Mouse (Mus musculus) erythroblast, adult 5-6 weeks (primary cell): ENCODE measurements around the gene Nadk2. TPM values are rescaled to one million over a fixed set of nuclear protein-coding genes. Genes with fewer than 3 reads are reported as not detected.
A peak's percentile ranks its signal among the peaks of the same experiment; 100 is the strongest.

ENCODE experiments used
- ATAC-seq: replicated peaks from 2 replicates; pipeline ENCODE4 v1.8.0; 2016; ENCODE audit warnings: moderate number of reproducible peaks, mild to moderate bottlenecking, moderate TSS enrichment, inconsistent platforms; ENCODE audit not compliant: poor library complexity, low FRiP score, severe bottlenecking
- total RNA-seq, 2 experiments: library from RNA; stranded (forward) in 1 of 2; stranded (reverse) in 1 of 2; fragments of 150-400 nt in 1 of 2; fragments of 200-764, 138-1000 nt in 1 of 2; gene quantifications; 2 replicates each; pipeline versions ENCODE4 v1.2.3 to v1.2.4; 2015 to 2017; ENCODE audit warnings: low replicate concordance in 2 of 2

Nadk2 gene
- 252 and 320 TPM in 2 replicates for total RNA-seq (2015; ENCODE audit: low replicate concordance)
- 514 and 775 TPM in 2 replicates for total RNA-seq (2017; ENCODE audit: low replicate concordance)

DNA sequence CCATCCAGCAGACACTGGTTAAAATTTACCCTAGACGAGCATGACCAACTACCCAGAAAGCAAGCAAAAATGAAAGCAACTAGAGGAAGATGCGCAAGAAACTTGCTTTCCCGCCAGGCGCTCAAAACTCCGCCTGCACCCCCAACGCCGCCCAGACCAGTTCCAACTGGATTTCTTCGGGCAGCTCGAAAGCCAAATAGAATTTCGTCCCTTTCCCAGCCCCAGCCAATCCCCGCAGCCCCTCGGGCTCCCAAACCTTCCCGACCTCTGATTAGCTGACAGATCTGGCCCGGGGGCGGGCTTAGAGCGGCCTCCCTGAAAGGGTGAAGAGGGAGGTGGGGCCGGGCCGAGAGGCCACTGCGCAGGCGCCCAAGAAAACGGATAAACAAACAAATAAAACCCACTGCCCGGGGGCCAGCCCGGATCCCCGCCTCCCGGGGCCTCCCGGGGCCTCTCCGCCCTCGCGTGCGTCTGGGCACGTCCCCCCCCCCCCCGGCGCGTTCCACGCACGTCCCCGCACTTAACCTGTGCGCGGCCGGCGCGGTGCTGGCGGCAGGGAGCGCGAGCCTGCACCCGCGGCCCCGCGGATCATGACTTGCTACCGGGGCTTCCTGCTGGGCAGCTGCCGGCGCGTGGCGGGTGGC lies at the start of gene Nadk2:
Gene Nadk2, plus strand, starts transcription at position 349 of the 644 bp plus-strand sequence.
- peak; percentile 77 for ATAC-seq

- ATAC-seq: no peak
Observed at GRCm38 (mm10) chr15:9055704-9056103, 15.4 kb upstream of the Nadk2 start.

- ATAC-seq: peak; percentile 58; the same call in 1 of the 2 replicates
Observed at GRCm38 (mm10) chr15:9059856-9060255, 11.2 kb upstream of the Nadk2 start.

GRCm38 (mm10) chr15:9061150-9061882 lies 9.7 kb upstream of the Nadk2 start:
- no peak for ATAC-seq

GRCm38 (mm10) chr15:9068881-9069280 lies 2.2 kb upstream of the Nadk2 start:
- ATAC-seq: no peak

- peak; percentile 16 for ATAC-seq
Observed at GRCm38 (mm10) chr15:9070353-9070752, 707 bp upstream of the Nadk2 start.

DNA sequence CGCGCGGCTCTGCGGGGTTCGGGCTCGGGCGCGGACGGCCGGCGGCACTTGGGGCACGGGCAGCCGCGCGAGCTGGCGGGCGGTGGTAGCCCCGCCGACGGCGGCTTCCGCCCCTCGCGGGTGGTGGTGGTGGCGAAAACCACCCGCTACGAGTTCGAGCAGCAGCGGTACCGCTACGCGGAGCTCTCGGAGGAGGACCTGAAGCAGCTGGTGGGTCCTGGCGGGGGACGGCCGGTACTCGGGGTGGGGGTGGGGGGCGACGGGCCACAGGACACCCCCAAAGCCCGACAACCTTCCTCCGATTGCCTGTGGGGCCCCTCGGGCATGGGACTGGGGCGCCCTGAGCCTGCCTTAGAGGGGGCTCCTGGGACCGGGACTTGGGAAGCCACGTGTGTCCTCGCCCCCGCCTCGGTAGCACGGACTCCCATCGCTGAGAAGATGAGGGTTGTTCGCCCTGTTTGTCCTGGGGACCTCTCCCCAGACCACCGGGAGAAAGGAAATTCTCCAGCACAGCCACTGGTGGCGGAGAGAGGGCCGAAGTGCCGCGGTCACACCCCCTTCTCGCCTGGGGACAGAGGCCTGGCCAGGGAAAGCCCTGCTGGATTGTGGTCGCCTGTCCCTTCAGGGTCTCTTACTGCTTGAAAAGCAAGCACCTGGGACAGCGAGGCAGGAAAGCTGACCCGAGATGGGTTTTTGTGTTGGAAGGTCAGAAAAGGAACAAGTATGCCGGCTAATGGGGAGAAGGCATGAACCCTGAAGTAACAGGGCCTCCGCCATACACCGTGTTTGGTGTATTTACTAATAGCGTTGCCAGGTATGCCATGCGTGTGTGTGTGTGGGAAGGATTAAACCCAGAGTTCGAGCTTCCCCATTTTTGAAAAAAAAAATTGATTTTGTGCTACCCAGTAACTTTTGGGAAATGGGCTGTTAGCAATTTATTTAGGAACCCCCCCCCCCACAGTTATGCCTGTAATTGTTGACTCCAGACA lies 790 bp downstream of the Nadk2 start:
- ATAC-seq: no peak

DNA sequence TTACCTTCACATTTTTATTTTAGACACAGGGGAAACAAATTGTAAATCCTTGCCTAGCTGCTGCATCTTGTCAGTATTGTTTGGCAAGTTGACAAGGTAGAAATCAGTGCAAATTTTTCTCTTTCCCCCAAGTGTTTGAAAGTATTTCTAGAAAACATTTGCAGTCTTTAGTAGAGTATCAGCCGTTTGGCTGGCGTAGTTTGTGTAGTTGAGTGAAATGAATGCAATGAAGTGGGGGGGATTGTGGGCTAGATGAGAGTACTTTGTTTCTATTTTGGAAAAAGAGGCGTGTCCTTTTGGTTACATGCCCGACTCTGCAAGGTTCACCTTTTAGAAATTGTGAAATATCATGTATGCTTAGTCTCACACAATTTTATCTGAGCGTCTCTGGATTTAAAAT lies 1.6 kb downstream of the Nadk2 start:
- no peak for ATAC-seq

- no peak for ATAC-seq
Observed at GRCm38 (mm10) chr15:9073067-9073608, 2.1 kb downstream of the Nadk2 start.

- no peak for ATAC-seq
Observed at GRCm38 (mm10) chr15:9073684-9074083, 2.6 kb downstream of the Nadk2 start.

- no peak for ATAC-seq
Observed at GRCm38 (mm10) chr15:9074139-9074538, 3.1 kb downstream of the Nadk2 start.

DNA sequence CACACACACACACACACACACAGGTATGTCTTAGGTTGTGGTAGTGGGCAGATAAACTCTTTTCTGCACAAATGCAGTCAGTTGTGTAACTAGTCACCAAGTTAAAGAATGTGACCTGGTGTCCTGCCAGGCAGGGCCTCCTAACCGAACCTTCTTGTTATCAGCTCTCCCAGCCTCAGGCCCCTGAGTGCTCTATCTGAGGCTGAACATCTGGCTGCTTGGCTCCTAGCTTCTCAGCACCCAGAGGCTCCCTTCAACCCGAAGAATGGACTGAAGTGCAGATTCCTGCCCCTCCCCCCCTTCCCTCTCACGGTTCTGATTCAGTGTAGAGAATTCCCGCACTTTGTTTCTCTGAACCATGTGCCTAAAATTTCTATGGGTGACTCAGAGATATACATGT lies 3.6 kb downstream of the Nadk2 start:
- peak; percentile 74 for ATAC-seq

- ATAC-seq: no peak
Observed at GRCm38 (mm10) chr15:9075608-9076200, 4.6 kb downstream of the Nadk2 start.

GRCm38 (mm10) chr15:9078481-9079300 lies 7.6 kb downstream of the Nadk2 start:
- ATAC-seq: peak; percentile 55

- no peak for ATAC-seq
Observed at GRCm38 (mm10) chr15:9079626-9080025, 8.6 kb downstream of the Nadk2 start.

GRCm38 (mm10) chr15:9080206-9080605 lies 9.1 kb downstream of the Nadk2 start:
- peak; percentile 12; the same call in 1 of the 2 replicates for ATAC-seq

DNA sequence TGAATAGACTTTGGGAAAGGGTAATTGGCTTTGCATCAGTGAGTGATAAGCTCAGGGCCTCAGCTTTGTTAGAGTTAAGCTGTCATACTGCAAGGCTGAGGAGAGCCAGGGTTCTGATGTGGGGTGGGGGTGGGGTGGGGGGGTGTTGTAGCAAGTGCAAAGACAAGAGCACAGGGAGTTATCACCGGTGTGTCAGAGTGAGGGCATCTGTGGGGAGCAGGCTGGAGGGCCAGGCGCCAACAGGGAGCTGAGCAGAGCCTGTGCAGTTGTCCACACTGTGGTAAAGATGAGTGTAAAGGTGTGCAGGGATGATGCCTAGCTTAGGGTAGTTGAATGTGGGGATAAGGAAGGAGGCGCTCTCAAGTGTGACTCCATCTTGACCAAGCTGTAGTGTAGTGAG lies 10.2 kb downstream of the Nadk2 start:
- ATAC-seq: no peak

GRCm38 (mm10) chr15:9082753-9083152 lies 11.7 kb downstream of the Nadk2 start:
- ATAC-seq: no peak

DNA sequence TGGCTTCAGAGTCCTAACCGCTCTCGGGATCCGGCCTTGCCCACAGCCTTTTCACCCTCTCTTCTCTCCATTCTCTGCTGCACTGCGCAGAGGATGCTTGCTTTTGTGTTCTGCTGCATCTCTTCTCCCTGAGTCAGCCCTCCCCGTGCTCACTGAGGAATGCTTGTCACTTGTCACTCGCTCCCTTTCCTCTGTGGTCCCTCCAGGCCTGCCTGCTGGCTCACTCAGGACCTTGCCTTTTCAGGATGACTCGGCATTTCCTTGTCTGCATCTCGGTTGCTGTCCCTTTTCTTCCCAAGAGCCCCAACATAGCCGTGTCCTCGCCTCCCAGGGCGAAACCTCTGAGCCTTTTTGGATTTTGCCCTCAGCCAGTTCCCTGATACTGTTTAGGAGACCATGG lies 15.8 kb downstream of the Nadk2 start:
- peak; percentile 90 for ATAC-seq
